Mouse (Mus musculus) lung, adult 2 months (tissue): ENCODE results near the gene Ddx31. TPM values are rescaled to one million over a fixed set of nuclear protein-coding genes. Genes with fewer than 3 reads are reported as not detected.

Experiments
- DNase-seq: peaks from one replicate; pipeline ENCODE4 v3.0.0; 2022
- H3K4me1 ChIP-seq: fragments of 200-500 bp; 2 replicates; pipeline ENCODE4 v1.6.1; 2011; ENCODE audit warnings: low read length; ENCODE audit not compliant: control insufficient read depth, insufficient read depth
- H3K4me3 ChIP-seq: fragments of 200-500 bp; replicated peaks from 2 replicates; pipeline ENCODE3; 2011; ENCODE audit warnings: low read depth, mild to moderate bottlenecking, control low read depth, low read length; ENCODE audit errors: extremely low read depth
- CTCF ChIP-seq: fragments of 200-500 bp; IDR thresholded peaks from 2 replicates; pipeline ENCODE4 v1.5.1; 2011; ENCODE audit warnings: mild to moderate bottlenecking, low read length, control low read depth; ENCODE audit not compliant: insufficient read depth
- POLR2A ChIP-seq: fragments of 200-500 bp; IDR thresholded peaks from 2 replicates; pipeline ENCODE4 v1.6.1; 2011; ENCODE audit warnings: low read depth, mild to moderate bottlenecking, control low read depth, low read length, borderline replicate concordance; ENCODE audit errors: extremely low read depth
- WGBS: fragments of 180-500 bp; shearing (Covaris S2); methylation state at CpG from one replicate; pipeline ENCODE4 v1.1.7; 2018; 5-methylcytosine and 5-hydroxymethylcytosine counted together
- polyA plus RNA-seq: library from polyadenylated mRNA; depleted of rRNA; stranded (reverse); fragments of >200 nt; gene quantifications from 2 replicates; pipeline ENCODE4 v1.2.3, GENCODE M21; 2012

The Ddx31 gene
- polyA plus RNA-seq, 1 experiment: 3.8 TPM

- no peak for TF ChIP-seq POLR2A
- no peak for TF ChIP-seq CTCF
Measured at GRCm38 (mm10) chr2:28909818-28910710, 69.9 kb downstream of the Ddx31 start.

DNA sequence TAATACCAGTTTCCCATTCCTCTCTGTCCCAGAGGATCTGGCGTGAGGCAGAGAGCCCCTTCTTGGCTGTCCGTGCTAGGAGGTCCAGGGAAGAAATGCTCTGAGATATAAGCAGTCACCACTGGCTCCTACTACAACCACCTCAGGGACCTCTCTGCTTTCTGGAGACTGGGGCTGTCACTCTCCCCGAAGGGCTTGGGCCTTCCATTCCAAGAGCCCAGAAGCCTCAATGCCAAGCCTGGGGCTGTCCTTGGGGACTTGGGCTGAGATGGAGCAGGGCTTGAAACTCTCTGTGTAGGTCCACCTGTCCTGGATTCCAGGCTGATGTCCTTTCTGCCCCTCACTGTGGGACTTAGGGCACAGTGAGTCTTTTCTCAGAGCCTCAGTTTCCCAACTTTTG, 70.7 kb downstream of the Ddx31 start:
- no peak for DNase-seq

More at GRCm38 (mm10) chr2:28909818-28910710, 69.9 kb downstream of the Ddx31 start:
- no peak overlapping the region for H3K4me3 ChIP-seq
- DNase-seq: no peak
- 13% methylated on average over 25 of the region's 25 CpGs for WGBS
- H3K4me1 ChIP-seq: no peaks in the 10 kb centered on the region

DNA sequence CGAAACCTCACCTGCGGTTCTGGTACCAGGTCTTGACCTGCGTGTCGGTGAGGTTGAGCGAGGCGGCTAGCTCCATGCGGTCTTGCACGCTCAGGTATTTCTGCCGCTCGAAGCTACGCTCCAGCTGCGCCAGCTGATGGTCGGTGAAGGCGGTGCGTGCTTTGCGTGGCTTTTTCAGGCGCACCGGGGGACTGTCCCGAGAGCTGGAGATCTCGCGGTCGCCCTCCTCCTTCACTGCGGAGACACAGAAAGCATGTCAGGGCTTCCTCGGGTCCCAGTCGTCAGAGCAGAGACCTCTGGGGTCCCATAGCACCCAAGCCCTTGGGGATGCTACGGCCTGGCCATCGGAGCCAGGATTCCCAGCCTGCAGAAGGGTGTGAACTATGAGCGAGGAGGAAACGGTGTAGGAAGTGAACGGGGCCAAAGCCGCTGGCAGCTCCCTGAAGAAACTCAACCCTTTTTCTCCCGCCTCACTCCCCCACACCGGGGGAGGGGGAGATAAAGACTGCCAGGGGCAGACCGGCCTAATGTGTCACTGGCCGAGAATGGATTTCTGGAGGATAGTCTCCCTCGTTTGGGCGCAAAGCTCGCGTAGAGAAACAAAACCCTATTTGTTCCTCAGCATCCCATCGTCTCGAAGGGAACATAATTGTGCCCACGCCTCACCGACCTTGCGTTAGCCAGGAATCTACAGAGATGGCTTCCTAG, 71.3 kb downstream of the Ddx31 start:
- DNase-seq: no peak
- no peaks in the 10 kb centered on the region for H3K4me1 ChIP-seq
- no peak for TF ChIP-seq CTCF
- TF ChIP-seq POLR2A: no peak
- no peak overlapping the region for H3K4me3 ChIP-seq
- WGBS: 5% methylated on average over 44 of the region's 44 CpGs

More for the DNA sequence above, 70.7 kb downstream of the Ddx31 start:
- Histone ChIP-seq H3K4me3 (no peak overlapping the region), H3K4me1 (no peaks in the 10 kb centered on the region)
- 23% methylated on average over 3 of the region's 3 CpGs for WGBS
- TF ChIP-seq POLR2A (no peak), CTCF (no peak)

DNA sequence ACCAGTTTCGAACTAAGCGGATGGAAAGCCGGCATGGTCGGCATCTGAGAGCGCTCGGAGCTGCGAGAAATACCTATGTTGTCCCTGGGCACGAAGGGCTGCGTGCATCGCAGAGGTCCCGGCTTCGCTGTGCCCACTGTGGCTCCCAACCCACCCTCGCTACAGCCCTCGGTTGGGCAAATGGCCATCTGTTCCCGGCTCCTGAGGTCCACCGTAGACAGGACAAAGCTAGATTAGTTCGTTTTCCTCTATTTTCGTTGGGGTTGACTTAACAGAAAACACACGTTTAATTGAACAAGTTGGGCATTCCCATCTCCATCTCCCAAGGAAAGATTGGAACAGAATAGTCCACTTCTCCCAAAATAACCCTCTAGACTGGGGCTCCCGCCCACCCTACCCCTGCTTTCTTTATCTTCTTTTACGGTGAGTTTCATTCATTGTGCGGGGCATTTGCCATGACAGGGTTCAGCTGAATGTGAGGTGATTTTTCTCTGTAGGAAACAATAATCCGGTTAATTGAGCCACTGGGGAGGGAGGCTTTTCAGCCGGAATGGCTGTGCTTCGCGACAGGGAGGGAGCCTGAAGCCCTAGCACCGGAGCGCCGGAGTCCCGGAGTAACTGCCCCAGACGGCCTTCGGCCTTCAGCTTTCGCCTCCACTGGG, 72.0 kb downstream of the Ddx31 start:
- Histone ChIP-seq H3K4me1 (no peaks in the 10 kb centered on the region), H3K4me3 (no peak overlapping the region)
- WGBS: 9% methylated on average over 33 of the region's 33 CpGs
- TF ChIP-seq CTCF (no peak), POLR2A (no peak)
- no peak for DNase-seq

GRCm38 (mm10) chr2:28912961-28913360, 72.8 kb downstream of the Ddx31 start:
- Histone ChIP-seq H3K4me3 (no peak overlapping the region), H3K4me1 (no peaks in the 10 kb centered on the region)
- WGBS: 14% methylated on average over 4 of the region's 4 CpGs
- TF ChIP-seq CTCF (no peak), POLR2A (no peak)
- no peak for DNase-seq

DNA sequence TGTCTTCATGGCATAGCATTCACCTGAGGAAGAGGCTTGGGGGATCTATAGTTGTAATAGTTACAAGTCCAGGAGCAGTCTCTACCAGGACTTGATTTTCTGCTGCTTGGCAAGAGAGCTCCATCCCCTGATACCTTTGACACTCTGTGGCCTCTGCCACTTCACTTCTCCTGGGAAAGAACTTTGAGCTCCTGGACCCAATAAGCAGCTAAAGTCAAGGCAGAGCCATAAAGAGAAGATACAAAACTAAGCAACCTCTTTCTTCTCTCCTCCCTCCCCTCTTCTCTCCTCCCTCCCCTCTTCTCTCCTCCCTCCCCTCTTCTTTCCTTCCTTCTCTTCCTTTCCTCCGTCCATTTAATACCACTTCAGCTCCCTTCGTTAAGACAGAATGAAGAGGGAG, 73.9 kb downstream of the Ddx31 start:
- Histone ChIP-seq H3K4me1 (no peaks in the 10 kb centered on the region), H3K4me3 (no peak overlapping the region)
- WGBS: 14% methylated on average over 2 of the region's 2 CpGs
- no peak for DNase-seq
- TF ChIP-seq POLR2A (no peak), CTCF (no peak)

DNA sequence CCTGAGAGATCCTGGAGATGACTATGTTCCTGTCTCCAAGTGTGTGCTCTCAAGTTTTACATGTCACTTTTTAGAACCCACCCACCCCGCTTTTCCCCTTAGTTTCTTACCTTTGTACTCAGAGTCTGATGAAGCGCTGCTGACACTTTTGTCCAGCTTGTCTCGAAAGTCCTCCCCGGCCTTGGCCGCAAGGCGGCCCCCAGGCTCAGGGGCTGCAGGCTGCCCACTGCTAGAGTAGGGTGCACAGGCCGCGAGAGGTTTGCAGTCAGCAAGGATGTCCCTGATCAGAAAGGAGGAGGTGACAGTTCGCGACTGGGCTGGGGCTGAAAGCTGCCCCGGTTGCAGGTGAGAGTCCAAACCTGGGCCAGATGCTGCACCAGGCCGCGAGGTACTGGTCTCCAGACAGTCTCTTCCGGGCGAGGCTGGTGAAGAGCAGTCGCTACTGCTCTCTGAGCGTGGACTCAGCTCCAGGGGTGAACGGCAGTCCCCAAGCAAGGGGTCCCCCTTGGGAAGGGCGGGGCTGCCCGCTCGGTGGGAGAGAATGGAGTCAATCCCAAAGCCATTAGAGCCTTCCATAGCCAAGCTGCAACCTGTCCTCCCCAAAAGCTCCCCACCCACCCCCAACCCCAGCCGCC, 75.0 kb downstream of the Ddx31 start:
- DNase-seq: no peak
- TF ChIP-seq CTCF: no peak
- TF ChIP-seq POLR2A: no peak
- Histone ChIP-seq H3K4me1 (no peaks in the 10 kb centered on the region), H3K4me3 (no peak overlapping the region)
- WGBS: 11% methylated on average over 22 of the region's 22 CpGs

DNA sequence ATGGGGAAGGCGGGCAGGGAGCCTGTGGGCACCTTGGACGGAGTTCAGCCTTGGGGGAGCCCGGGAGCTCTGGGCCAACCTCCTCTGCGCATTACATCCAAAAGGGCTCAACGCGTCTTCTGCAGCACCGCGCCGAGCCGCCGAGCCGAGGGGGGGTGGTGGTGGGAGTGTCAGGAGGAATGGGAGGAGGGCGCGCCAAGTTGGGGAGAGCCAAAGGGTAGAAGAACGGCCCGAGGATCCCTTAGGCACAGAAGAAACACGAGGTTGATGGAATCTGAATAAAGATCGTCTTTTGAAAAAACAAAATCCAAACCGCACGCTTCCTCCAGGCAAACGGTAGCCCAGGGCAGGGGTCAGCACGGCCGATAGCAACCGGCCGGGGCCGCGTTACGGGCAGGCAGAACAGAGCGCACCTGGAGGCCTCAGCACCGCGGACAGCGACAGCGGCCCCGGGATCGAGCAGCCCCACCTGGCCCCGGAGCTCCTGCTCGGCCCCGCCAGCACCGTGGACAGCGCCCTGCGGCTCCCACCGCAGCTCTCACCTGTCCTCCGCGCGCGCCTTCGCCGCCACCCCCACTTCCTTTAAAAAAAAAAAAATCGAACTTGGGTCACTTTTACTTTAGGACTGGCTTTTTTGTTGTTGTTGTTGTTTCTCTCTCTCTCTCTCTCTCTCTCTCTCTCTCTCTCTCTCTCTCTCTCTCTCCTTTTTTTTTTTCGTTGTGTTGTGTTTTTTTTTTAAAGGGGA, 75.7 kb downstream of the Ddx31 start:
- DNase-seq: peak; percentile 73
- Histone ChIP-seq H3K4me3 (no peak overlapping the region), H3K4me1 (no peaks in the 10 kb centered on the region)
- WGBS: 3% methylated on average over 50 of the region's 50 CpGs
- TF ChIP-seq CTCF (no peak), POLR2A (no peak)
